Mouse (Mus musculus) retina, adult 2 months (tissue): ENCODE results near the gene Eif3m.

Source experiments
- DNase-seq: peaks from one replicate; pipeline ENCODE4 v3.0.0-alpha.2; 2012; ENCODE audit warnings: low read depth, low spot score

Gene Eif3m

DNA sequence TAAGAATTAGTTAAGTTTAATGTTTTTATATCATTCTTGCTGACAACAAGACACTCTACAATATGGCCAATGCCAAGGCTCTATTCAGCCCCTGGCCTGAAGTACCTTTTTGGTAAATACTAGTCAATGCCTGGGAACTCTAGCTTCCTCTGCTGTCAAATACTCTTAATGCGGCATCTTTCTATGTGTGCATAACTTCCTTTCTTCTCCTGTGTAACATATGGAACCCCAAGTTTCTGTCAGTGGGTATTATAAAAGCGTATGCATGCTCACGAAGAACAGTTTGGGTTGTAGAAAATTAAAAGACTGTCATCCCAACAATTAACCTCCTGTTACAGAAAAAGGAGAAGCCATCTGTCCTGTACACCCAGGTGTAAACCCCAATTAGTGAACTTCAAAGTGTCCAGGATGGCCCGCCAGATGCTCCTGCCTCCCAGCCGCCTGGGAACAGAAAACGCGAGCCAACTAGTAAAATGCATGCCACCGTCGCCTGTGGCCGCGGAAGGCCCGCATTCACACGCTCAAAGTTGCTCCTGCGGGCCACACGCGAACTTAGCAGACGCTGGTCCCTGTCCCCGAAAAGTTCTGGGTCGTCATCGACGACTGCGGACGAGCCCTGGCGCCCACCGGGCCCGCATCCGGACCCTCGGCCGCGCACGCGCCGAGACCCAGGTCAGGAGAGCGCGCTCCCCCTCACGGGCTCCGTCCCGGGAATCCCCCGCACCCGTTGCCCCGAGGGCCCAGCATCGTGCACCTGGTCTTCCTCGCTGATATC, 501 bp downstream of the Eif3m start:
- DNase-seq, result no peak

DNA sequence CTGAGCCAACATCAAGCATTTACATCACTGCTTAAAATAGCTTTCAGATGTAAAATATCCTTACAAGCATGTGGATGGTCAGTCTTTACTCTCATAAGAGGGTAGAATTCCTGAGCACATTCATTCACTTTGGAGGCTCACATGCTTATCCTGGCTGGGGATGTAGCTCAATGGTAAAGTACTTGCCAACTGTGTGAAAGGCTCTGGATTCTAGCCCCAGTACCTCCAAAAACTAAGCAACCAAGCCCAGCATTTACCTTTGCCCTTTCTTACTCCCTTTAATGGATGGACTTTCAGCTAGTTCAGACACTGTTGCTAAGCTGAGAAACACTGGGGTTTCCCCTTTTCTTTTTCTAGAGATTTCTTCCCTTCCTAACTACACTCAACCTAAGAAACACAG, 9.6 kb downstream of the Eif3m start:
- DNase-seq, result no peak

DNA sequence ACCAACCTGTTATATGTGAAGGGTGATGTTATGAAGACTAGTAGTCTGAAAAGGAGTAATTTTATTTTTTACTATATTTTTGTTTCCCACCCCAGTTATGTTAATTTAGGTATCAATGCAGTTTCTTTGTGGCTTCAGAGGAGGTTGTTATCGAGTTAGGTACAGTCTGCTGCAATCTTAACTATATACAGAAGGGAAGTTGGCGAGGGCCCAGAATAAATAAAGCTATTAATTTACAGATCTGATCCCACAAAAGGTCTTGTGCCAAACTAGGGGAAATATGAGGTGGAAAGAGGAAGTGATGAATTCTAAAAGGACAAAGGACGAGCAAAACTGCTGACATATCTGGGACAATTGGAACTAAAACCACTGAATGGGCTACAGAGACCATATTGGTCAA, 20.7 kb downstream of the Eif3m start:
- no peak for DNase-seq

DNA sequence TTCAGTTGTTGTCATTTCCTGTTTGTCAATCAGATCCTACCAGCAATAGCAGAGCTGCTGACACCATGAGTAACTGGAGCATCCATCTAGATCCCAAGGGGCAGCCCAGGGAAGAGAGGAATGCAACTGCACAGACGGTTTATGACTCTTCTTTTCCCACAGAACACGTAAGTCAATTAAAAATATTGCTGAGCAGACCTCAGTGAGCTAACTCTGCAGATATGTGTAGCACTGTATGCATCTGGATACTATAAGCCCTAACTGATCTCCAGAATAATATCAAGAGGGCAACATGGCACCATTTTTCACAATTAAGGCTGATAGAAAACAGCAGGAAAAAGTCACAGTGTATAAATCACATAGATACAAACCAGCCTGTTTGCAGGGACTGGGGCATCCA, 22.4 kb downstream of the Eif3m start:
- no peak for DNase-seq

DNA sequence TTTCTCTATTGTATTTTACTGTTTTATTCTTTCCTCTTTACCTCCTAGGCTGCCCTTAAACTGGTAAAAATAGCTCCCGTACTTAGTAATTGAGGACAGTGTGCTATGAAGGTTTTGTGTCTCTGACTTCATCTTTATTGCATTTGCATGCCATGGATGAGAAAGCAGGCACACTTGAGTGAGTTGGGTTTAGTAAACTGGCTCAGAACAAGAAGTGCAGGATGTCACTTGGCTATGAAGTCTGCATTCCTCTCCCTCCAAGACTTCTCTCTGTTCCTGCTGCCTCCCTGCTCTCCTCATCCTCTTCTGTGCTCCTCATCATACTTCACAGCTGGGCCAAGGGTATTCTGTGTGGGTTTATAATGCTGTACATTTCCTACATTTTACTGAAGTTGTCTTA, 27.9 kb downstream of the Eif3m start:
- DNase-seq, result no peak

DNA sequence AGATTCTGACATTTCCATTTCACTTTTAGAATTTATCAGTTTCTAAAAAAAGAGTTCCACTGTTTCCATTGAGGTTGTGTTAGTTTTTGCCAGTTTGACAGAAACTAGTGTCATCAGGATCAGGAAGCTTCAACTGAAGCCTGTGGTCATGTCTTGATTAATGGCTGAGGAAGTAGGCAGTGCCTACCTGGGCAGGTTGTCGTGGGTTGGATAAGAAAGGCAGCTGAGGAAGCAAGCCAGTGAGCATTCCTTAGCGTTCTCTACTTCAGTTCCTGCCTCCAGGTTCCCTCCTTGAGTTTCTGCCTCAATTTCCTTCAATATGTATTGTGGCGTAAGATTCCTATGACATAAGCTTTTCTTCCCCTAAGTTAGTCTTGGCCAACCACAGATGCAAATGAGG, 31.1 kb downstream of the Eif3m start:
- DNase-seq, result no peak

DNA sequence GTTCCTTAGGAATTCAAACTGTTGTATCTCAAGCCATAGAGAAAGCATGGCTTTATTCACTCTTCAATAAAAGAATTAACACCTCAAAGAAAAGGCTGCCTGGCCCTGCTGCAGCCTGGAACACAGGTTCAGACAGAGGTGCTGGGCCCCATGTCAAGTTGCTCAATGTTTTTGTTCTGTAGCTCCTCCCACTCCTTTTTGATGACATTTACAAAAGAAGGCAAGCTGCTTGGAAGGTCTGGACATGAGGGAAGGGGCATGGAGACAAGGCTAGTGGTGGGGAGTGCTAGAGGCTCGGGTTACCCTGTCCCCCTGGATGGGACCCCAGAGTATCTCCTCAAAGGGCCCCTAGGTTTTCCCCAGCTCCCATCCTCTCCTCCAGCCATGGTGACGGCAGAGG, 35.2 kb downstream of the Eif3m start:
- no peak for DNase-seq

DNA sequence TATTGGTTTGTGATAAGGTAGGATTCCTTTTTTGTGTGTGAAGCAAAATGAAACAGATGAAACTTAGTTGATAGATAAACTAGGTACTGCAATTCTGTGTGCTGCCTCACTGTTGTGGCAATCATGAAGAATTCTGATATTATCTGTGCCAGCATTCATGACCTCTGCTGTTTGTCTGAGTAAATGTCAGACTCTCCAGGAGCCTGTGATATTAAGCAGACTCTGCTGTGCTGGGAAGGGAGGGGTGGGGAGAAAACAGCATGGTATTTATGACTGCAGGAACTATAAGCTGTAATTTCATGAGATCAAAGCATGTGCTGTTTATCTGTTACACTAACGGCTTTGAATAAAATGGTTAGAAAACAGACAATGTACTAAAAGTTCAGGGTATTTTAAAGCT, 52.4 kb downstream of the Eif3m start:
- DNase-seq, result no peak
